Mouse (Mus musculus) left cerebral cortex, postnatal 36 days (tissue): ENCODE measurements around the gene Cbx3. TPM values are rescaled to one million over a fixed set of nuclear protein-coding genes. Genes with fewer than 3 reads are reported as not detected.
"Not testable (repeated sequence)": the region's sequence is repeated elsewhere in the genome, so short reads cannot be mapped to it uniquely, and the experiment has no call there.

ENCODE experiments used
- DNase-seq, 2 experiments: peaks; one replicate each; pipeline ENCODE4 v3.0.0; 2021 to 2022; ENCODE audit warnings: low spot score in 2 of 2, mixed read lengths in 1 of 2
- intact Hi-C: fragments of 180-260 bp; cut with DNase I; formaldehyde crosslinking; loops from one replicate; pipeline ENCODE4 v1.15.1; 2025
- total RNA-seq, 2 experiments: library from RNA; stranded (reverse); gene quantifications; 2 replicates each; pipeline ENCODE4 v1.2.3; 2021

The Cbx3 gene
- total RNA-seq, 2 experiments from 2014 or later: 127 to 130 TPM

DNA sequence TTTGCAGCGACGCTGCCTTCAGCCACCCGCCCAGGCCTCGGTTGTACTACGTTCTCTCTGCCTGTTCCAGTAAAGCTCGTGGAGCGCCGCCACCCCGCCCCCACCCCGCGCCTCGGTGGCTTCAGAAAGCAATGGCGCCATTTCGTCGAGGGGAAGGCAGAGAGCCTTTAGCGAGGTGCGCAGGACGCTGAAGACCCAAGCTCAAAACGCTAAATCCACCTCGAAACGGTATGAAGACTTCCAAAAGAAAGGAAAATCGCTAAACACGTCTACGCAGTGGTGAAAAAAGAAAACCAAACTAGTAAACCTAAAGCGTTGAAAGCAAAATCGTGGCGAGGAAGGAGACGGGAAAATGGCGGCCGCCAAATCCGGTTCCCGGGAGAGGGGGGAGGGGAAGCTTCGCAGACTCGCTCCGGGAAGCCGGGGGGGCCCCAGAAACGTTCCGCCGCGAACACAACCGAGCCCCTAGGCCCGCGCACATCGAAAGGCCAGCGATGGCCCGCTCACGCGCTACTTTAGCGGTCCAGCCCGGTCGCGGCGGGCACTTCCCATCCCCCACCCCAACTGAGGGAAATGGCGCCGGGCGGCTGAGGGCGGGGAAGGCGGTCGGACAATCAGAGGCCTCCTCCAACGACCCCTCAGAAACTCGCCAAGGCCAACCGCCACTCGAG lies 1.1 kb upstream of the Cbx3 start:
- intact Hi-C loops: loop anchor here (2.0 to 5.0 kb wide), 3 partner anchors 56 to 113 kb away; no protein-coding TSS in a partner anchor
- DNase-seq: peak; percentile 80 to 81

DNA sequence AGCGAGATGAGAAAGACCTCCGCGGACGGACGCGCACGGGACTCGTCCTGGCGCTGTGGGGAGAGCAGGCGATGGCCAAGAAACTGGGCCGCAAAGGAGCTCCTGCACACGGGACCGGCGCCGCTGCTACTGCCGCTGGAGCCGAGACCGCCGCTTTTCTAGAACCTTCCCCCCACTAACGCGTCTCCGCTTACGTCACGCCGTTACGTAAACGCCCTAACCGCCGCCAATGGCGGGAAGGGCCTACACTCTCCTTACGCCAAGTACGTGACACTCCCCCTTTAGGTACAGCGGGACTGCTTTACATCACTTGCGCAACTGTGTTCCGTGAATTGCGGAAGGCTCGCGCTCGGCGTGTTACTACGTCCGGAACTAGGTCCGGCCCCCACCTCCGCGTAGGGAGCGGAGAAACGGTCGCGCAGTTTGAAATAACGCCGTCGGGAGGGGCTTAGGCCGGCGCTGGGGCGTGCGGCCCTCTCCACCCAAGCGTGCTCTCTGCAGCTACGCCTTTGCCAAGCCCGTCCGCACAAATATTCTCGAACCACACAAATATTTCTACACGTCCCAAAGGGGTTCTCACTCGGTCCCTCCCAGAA lies 347 bp upstream of the Cbx3 start, which contains the start of gene Hnrnpa2b1:
TSS of gene Hnrnpa2b1 (minus strand) at position 180 of the 596 bp plus-strand sequence.
- intact Hi-C loops: loop anchor here (2.0 to 10.0 kb wide), 4 partner anchors 55 to 385 kb away; no protein-coding TSS in a partner anchor
- peak; percentile 99 to 100 for DNase-seq

DNA sequence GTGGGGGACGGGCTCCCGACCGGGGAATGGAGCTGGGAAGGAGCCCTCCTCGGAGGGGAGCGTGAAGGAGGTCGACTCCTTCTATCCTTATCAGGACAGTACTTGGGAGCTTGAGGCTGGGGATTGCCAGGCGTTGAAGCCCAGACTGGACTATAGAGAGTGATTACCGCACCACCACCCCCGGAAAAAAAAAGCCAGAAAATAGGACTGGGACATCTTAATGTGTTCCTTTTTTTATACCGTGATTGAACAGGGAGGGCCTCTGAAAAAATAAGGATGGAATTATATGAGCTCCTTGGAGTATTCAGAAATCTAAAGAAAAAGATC lies 982 bp downstream of the Cbx3 start:
- DNase-seq: no peak
- intact Hi-C loops: loop anchor here (10.0 kb wide), 1 partner anchor 384 kb away; no protein-coding TSS in a partner anchor

DNA sequence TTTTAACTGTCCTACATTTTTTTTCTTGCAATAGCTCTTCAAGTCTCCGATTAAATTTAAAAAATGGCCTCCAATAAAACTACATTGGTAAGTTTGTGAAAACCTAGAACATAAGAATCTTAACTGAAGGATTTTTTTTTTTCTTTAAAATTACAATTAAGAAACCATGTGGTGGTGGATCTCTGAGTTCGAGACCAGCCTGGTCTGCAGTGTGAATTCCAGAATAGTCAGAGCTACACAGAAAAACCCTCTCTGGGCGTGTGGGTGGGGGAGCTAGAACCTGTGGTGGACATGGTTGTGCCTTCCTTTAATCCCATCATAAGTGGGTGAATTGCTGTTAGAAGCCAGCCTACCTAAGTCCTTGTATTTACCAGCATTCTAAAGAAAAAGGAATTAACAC lies 1.6 kb downstream of the Cbx3 start:
- intact Hi-C loops: loop anchor here (10.0 kb wide), 1 partner anchor 383 kb away; no protein-coding TSS in a partner anchor
- DNase-seq: no peak

DNA sequence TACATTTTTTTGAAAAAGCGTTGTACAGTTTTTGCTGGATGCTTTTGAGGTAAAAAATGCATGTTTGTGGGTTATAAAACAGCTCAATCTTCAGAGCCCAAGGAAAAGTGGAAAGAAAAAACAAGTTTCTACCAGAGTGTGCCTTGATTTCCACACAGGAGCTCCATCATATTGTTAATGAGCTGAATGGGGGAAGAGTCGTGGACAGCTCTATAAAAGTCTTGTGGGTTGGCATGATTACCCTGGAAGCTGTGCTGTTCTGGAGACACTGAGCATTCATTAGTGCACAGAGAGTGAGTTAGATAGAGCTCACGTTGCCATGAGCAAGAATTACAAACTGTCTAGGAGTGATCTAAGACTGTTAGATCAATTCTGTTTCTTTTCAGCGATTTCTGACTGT lies 2.1 kb downstream of the Cbx3 start:
- intact Hi-C loops: loop anchor here (10.0 kb wide), 1 partner anchor 383 kb away; no protein-coding TSS in a partner anchor
- no peak for DNase-seq

DNA sequence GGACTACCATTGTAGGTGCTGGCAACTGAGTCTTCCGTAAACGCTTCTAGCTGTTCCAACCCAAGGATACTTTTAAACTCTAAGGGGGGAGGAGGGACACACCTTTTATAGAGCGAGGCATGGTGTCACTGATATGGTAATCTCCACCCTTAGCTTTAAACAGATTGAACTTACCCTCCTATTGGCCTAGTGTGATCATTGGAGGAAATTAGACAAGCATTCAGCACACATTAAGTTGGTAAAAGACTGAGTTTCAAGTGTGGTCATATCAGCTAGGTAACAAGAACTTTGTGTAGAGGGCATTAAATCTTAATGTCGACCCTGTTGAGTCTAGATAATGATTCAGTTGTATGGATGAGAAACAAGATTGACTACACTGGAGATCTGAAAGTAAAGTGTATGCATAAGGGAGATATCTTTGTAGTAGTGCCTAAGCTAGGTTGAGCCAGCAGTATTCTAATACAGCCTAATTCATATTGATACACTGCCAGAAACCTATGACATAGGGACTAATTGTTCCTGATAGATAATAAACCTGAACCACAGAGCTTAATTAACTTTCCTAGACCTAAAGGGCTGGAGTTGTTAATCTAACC lies 9.1 kb downstream of the Cbx3 start:
- intact Hi-C loops: loop anchor here (10.0 kb wide), 1 partner anchor 376 kb away; no protein-coding TSS in a partner anchor
- DNase-seq: no peak

DNA sequence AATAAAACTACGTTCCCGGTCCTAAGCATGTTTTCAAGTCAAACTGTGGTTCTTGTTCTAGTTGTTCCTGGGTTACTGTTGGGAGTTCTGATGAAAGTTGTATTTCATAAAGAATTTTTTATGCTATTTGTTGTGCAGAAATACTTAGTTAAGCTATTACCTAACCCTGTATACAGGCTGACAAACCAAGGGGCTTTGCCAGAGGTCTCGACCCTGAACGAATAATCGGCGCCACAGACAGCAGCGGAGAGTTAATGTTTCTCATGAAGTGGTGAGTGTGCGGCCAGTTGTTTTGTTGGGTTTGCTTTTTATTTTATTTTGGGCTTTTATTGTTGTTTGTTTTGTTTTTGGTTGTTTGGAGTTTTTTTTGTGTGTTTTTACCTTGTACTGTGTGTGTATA lies 11.4 kb downstream of the Cbx3 start:
- intact Hi-C loops: no loop called here
- DNase-seq: no peak

DNA sequence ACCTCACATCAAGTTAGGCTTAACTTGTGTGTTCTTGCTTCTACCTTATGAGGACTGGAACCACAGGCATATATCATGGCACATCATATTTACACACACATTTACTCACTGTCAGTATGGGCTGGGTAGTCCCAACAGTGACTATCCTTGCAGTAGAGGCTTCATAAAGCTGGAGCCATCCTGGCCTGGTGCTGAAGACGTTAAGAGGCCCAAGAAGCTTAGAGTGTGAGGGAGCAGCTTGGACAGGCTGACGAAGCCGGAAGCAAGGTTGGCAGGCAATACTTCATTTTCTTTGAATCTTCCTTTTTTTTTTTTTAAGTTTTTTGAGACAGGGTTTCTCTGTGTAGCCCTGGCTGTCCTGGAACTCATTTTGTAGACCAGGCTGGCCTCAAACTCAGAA lies 13.7 kb downstream of the Cbx3 start:
- no peak for DNase-seq
- intact Hi-C loops: no loop called here

DNA sequence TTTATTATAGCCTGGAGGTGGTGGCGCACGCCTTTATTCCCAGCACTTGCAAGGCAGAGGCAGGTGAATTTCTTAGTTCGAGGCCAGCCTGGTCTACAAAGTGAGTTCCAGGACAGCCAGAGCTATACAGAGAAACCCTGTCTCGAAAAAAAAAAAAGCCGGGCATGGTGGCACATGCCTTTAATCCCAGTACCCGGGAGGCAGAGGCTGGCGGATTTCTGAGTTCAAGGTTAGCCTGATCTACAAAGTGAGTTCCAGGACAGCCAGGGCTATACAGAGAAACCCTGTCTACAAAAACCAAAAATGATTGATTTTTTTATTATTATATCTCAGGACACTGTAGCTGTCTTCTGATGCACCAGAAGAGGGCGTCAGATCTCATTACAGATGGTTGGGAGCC lies 14.4 kb downstream of the Cbx3 start:
- DNase-seq, intact Hi-C loops: not testable (repeated sequence)

DNA sequence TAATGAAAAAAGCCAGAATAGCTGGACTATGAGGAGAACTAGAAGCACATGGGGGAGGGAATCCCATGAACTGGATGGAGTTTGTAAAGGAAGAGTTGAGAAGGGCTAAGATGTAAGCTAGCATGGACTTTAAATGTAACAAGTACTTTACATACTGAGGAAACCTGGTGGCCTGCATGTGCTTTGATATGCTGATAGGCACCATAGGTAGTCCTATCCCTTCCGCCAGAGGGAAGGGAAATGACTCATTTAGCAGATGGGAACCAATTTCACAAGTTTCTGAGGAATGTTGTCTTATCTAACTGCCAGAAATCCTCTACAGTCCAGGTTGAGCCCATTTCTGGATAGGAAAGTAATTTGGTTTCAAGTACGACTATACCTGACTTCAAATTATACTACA lies 15.5 kb downstream of the Cbx3 start:
- DNase-seq: no peak
- intact Hi-C loops: no loop called here

DNA sequence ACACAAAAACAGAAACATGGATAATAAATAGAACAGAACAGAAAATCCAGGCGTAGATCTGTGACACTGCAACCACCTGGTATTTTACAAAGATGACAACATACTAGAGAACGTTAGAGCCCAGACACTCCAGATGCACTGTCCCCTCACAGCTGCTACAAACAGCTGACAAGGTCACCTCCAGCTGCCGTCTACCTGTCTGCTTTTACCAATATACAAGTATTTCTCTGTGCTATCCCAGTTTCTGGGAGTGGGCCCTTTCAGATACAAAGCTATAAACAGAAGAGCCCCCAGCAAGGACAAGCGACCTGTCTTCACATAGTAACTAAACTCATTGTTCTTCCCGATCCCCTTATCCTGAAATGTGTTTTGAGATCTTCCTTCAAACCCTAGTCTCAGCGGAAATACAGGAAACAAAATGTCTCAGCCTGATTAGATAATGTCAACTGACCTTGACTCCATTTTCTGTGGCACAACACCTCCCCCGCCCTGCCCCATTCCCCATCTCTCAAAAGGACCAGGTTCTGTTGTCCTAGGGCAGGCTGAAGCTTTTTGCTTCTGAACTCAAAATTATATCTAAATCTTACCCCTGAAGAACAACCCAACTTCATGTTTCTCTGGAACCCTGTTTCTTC lies 16.0 kb downstream of the Cbx3 start:
- DNase-seq: no peak
- intact Hi-C loops: no loop called here

DNA sequence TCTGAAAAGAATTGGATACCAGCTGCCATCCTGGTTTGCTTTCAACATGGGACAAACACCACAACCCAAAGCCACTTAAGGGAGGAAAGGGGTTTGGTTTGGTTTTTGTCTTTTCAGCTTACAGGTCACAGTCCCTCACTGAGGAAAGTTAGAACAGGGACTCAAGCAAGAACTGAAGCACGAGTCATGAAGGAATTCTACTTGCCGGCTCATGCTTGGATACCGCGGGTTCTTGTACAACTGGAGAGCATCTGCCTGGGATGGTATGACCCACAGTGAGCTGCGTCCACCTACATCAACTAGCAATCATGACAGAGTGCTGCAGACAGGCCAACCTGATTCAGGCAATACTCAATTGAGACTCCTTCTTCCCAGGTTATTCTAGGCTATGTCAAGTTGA lies 16.6 kb downstream of the Cbx3 start:
- DNase-seq: no peak
- intact Hi-C loops: no loop called here

DNA sequence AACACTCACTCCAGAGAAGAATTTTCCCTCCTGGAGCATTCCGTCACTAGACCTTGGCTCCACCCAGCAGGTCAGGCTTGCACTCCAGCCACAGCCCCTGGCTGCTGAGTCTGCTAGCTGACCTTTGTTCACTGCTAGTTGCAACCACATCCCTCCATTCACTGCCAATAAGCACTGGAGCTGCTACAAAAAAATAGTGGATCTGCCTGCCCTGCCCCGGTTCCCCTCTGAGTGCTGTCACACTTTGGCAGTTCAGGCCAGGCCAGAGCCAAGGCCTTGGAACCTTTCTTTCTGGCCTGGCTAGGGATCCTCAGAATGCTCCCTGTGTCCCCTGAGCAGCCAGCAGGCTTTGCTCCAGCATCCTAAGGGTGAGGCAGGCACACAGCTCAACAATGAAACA lies 19.6 kb downstream of the Cbx3 start:
- DNase-seq: no peak
- intact Hi-C loops: no loop called here

DNA sequence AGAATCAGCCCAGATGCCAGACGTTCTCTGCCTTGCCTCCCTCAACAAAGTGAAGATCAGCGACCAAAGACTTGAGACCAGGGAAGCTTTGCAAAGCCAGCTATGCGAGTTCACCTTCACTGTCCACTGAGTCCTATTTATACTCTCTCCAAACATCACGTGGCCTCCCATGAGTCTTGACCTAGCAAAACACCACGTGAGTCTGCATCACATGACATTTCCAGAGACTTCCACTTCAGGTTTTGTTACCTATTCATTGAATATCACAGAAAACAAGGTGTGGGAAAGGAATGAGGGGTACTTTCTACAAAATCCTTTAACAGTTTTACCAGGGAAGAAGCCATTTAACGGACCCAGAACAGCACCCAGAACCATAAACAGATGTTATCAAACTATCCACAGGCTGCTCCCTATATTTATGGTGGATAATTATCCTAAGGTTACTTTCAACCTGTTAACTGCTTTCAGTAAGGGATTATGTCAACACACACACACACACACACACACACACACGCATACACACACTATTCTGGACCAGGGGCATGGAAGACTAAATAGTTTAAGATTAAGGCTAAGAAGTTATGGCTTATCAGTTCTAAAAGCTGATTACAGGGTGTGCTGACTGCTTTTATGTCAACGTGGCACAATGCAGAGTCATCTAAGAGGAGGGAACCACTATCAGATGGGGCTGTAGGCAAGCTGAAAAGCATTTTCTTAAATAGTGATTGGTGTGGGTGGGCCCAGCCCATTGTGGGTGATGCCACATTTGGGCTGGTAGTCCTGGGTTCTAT lies 27.4 kb downstream of the Cbx3 start:
- no peak for DNase-seq
- intact Hi-C loops: no loop called here

DNA sequence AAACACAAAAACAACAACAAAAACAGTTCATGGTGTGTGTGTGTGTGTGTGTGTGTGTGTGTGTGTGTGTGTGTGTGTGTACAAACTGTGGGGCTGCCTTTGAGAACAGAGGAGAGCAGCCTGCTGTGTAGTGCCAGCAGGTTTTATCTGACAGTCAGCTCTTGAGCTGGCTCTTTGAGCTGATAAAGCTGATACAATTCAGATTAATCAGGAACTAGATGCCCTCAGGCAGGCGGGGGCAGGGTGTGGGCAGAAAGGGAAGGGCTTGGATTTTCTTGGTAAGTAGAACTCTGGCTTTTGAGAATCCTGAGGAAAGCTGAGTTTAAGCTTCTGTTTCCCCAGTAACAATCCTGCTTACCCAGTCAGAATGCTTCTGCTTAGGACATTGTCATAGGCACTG lies 35.5 kb downstream of the Cbx3 start:
- no peak for DNase-seq
- intact Hi-C loops: no loop called here

DNA sequence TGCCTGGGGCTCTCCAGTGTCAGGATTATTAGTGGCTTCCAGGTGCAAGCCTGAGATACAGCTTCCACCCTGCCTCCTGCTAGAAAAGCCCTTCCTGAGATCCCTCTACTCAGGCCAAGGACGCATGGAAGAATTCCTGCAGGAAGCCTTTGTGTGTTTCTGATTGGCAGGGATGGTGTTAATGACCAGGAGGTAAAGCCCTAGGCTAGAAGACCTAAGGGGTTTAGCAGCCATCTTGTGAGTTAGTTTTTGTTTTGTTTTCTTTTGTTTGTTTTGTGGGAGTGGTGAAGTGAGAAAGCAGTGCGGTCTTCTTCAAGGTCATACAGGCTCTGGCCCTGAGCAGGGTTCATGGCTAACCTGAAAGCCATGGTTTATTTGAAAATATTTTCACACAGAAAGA lies 37.4 kb downstream of the Cbx3 start:
- DNase-seq: no peak
- intact Hi-C loops: no loop called here

DNA sequence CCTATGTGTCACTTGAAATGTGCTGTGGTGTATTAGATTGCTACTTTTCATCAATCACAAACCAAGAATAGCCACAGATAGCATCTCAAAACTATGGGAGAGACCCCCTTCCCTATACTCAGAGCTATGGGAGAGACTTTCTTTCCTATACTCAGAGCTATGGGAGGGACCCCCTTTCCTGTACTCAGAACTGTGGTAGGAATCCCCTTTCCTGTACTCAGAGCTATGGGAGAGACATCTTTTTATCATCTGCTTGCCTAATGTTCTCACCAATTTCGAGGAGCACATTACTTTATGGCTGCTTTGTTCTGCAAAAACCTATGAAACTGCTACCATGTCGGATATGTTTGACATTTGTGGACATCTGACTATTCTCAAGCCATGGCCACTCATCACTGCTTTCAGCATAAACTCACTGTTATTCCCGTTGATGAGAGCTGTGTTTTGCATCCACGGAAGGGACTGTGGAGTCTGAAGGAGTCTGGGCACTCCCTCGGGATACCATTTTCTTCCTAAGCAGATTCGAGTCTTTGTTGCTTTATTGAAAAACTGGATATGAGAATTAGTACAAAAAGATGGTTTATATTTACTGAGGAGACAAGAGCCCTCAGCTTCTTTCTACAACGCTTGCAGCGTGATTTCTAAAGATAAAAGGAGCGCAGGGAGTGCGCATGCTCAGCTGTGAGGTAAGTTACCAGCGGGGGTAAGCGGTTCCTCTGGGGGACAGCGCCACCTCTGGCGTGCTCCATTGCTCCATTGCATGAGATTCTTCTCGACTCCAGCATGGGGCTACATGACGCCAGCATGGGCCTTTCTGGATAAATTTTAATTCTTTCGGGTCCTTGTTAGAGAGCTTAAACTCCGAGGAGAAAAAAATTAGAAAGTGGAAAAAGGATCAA lies 38.8 kb downstream of the Cbx3 start:
- intact Hi-C loops: no loop called here
- DNase-seq: peak; percentile 57 to 71

DNA sequence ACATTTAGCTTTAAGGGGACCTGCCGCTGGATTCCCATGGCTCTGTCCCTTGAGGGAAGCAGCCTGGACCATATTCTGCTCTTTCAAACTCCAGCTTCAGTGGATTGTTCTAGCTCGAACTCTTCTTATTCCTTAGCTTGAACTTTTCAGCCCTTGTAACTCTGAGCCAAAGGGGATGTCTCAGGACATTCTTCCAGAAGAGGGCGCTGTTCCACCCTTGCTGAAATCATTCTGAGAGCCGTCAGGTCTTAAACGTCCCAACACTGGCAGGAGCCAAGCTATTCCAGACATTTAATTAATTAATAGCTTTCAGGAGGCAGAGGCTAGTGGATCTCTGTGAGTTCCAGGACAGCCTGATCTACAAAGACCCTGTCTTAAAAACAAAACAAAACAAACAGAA lies 39.9 kb downstream of the Cbx3 start:
- no peak for DNase-seq
- intact Hi-C loops: loop anchor here (5.0 kb wide), 1 partner anchor 72 kb away; no protein-coding TSS in a partner anchor

DNA sequence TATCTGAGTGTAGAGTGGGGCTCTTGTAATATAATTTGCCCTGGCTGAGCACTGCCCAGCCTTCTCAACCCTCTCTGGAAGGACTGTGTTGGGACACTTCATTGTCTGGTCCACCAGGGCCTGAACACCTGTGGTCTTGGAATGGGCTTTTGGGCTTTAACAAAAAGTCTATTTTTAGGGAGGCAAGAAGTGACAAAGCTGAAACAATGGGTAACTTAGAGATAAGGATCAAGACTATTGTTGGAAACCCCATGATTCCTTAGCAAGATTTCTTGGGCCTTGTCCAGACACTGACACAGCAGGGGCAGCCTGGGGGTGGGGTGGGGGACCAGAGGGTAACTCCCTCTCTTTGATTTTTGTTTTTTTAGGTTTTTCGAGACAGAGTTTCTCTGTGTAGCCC lies 40.8 kb downstream of the Cbx3 start:
- intact Hi-C loops: loop anchor here (5.0 kb wide), 1 partner anchor 71 kb away; no protein-coding TSS in a partner anchor
- DNase-seq: no peak
